In the genomic region with DNA sequence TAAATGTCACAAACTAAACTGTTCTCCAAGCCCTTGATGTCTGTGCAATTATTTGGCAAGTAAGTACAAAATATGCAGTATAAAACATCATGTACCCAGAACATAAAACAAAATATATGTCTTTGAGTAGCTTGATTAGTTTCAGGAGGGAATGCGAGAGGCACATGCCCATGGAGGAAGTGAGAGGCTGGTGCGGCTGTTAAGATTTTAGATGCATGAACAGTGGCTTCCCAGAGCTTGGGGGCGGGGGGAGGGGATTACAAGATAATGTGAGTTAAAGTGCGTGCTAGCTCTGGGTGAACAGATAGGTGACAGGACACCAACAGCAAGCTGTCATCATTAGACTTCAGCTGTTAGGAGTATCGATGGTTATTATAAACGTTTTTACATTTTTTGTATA, we compare ENCODE assay signal across 22 mouse cellular contexts. TPM values are rescaled to one million over a fixed set of nuclear protein-coding genes. Genes with fewer than 3 reads are reported as not detected.
DNase-seq lines count a peak whose midpoint lies in the region; ATAC-seq and TF ChIP-seq lines count a peak whose summit lies in the region.
"Had no signal": no experiment of that assay in that cellular context is flagged by ENCODE, and none has a peak within 500 bp of the region (broad histone marks: within the 10 kb centered on the region; RNA-seq: fewer than 3 reads in every experiment).

No protein-coding gene starts in this region.

- H3K4me3 ChIP-seq in liver, embryonic 15.5 days (replicated peaks) = no peak overlapping the region
- H3K4me3 ChIP-seq in layer of hippocampus, adult 2 months = no peak overlapping the region
- H3K4me3 ChIP-seq: embryonic facial prominence, embryonic 15.5 days; erythroblast, embryonic 14.5 days; forebrain, embryonic 10.5 days; hindbrain, embryonic 13.5 days had no signal

- peak; percentile 55 for DNase-seq in heart, adult 11 months
- DNase-seq in heart, postnatal 4 days = no peak
- DNase-seq in A20 (ENCODE audit: low read depth, low spot score) (peak; percentile 51), liver (peak; percentile 43)
- no peak for DNase-seq in layer of hippocampus, adult 2 months (ENCODE audit: low spot score in 2 of 2)
- no peak for DNase-seq in left cerebral cortex, adult 8-10 months (ENCODE audit: low spot score in 2 of 2)
- DNase-seq in layer of hippocampus, adult 11-12 months (ENCODE audit: low spot score) = no peak
- DNase-seq: adrenal gland, adult 8-10 months; adrenal gland, postnatal 36 days; cerebellum, adult 2 months; cerebellum, postnatal 14 days; embryo, embryonic 11 days; gastrocnemius, postnatal 36 days; heart, postnatal 10 days had no signal

- no peak overlapping the region for H3K4me2 ChIP-seq in liver, embryonic 15.5 days
- H3K4me2 ChIP-seq: embryonic facial prominence, embryonic 15.5 days; heart, embryonic 11.5 days; hindbrain, embryonic 13.5 days had no signal

- H3K9me3 ChIP-seq in liver, embryonic 15.5 days (replicated peaks) = no peaks in the 10 kb centered on the region
- H3K9me3 ChIP-seq: embryonic facial prominence, embryonic 15.5 days; forebrain, embryonic 10.5 days; hindbrain, embryonic 13.5 days had no signal

- TF ChIP-seq CTCF in layer of hippocampus, adult 2 months (conservative IDR thresholded peaks at IDR 0.05) = no peak

- no peak for ATAC-seq in liver, embryonic 15.5 days (ENCODE audit: insufficient read depth)
- ATAC-seq: forebrain, embryonic 14.5 days; hindbrain, postnatal 0 days had no signal

- H3K36me3 ChIP-seq in liver, embryonic 15.5 days (replicated peaks) = peaks cover 98% of the 10 kb centered on the region

- WGBS in liver, embryonic 15.5 days (ENCODE audit: insufficient replicate concordance) = 22% methylated on average over 6 of the region's 6 CpGs

- peaks cover 47% of the 10 kb centered on the region for H3K4me1 ChIP-seq in liver, embryonic 15.5 days (replicated peaks)
- H3K4me1 ChIP-seq: forebrain, embryonic 10.5 days had no signal

- H3K27me3 ChIP-seq in liver, embryonic 15.5 days = no peaks in the 10 kb centered on the region
- H3K27me3 ChIP-seq: embryonic facial prominence, embryonic 15.5 days; hindbrain, embryonic 13.5 days had no signal

- 0 out of 2 replicates have a peak overlapping the region, but pooled peaks have one; percentile 10 for H3K27ac ChIP-seq in liver, embryonic 15.5 days (replicated peaks)
- no peak overlapping the region for H3K27ac ChIP-seq in layer of hippocampus, adult 2 months
- H3K27ac ChIP-seq: embryonic facial prominence, embryonic 15.5 days; forebrain, embryonic 10.5 days; hindbrain, embryonic 13.5 days; hindbrain, postnatal 0 days had no signal

- H3K9ac ChIP-seq in liver, embryonic 15.5 days = no peak overlapping the region
- H3K9ac ChIP-seq: embryonic facial prominence, embryonic 15.5 days; hindbrain, embryonic 13.5 days had no signal

RNA-seq across cellular contexts. Expression of a gene that starts 13.3 kb away (rescaled TPM):
- 1 to 10 TPM; 2.6 to 3.6 TPM for total RNA-seq in heart, postnatal 4 days (2021)
- polyA plus RNA-seq in liver, embryonic 15.5 days (2015; fragmentation: Nextera tagmentation; extraction: Ambion mirVana) = 78.9 and 85.1 TPM in 2 replicates
- total RNA-seq in layer of hippocampus, adult 2 months (2021) = 1 to 10 TPM; 1.2 to 2.4 TPM
- 1 to 10 TPM in 2 of 4 experiments, under 1 TPM in 2; 0.55 to 1.4 (median 1.0) TPM for total RNA-seq in left cerebral cortex, adult 8-10 months (2022)

RNA-seq across cellular contexts. Expression of a gene that starts 40.9 kb away (rescaled TPM):
- total RNA-seq in heart, postnatal 4 days (2021) = 1 to 10 TPM; 4.3 to 6.2 TPM
- 3.8 and 4.2 TPM in 2 replicates for polyA plus RNA-seq in liver, embryonic 15.5 days (2015; fragmentation: Nextera tagmentation; extraction: Ambion mirVana)
- total RNA-seq in layer of hippocampus, adult 2 months (2021) = 1 to 10 TPM; 6.5 to 7.3 TPM
- total RNA-seq in left cerebral cortex, adult 8-10 months (2022) = 10 to 100 TPM; 12.2 to 13.3 (median 12.5) TPM

Comparison
In these comparisons a context has a peak if more than half of its experiments do, and no peak if none do; other contexts are left out.
1. DNase-seq: peak in heart, adult 11 months (single experiment), A20 (single experiment) and liver (single experiment); none in heart, postnatal 4 days (single experiment), layer of hippocampus, adult 2 months (0 of 2), left cerebral cortex, adult 8-10 months (0 of 2) and layer of hippocampus, adult 11-12 months (single experiment).